ENCODE assay signal across 8 mouse cellular contexts in the genomic region with DNA sequence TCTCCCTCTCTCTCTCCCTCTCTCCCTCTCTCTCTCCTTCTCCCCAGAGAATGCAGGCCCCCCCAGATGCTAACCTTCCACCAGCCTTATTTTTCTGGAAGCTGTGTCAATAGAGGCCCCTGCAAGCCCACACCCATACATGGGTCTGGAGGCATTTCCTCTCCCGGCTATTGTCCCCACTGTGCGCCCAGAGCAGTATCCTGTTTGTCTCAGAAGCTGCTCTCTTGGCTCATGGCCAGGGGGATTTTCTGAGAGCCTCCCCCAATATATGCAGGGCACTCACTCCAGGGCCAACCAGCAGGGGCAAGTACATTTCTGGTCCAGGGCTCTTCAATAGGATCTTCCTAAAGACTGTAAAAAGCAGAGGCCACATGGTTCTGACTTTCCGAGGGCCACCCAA. TPM values are rescaled to one million over a fixed set of nuclear protein-coding genes. Genes with fewer than 3 reads are reported as not detected.
DNase-seq lines count a peak whose midpoint lies in the region; ATAC-seq and TF ChIP-seq lines count a peak whose summit lies in the region.

No protein-coding gene starts in this region.

- intact Hi-C loops in heart, postnatal 25 days (cut with DNase I): no loop called here
- intact Hi-C loops in left cerebral cortex, postnatal 36 days (cut with DNase I): no loop called here

- no peaks in the 10 kb centered on the region for H3K36me3 ChIP-seq in liver, adult 2 months (ENCODE audit: control insufficient read depth, insufficient read depth, low read length)
- no peaks in the 10 kb centered on the region for H3K36me3 ChIP-seq in stomach, embryonic 14.5 days (ENCODE audit: control insufficient read depth, insufficient read depth, low read length)

- DNase-seq in embryo, embryonic 11 days: peak; percentile 18
- no peak for DNase-seq in embryo, embryonic 9.5 days (ENCODE audit: extremely low spot score)
- peak; percentile 45 for DNase-seq in adrenal gland, postnatal 25 days
- DNase-seq in heart, postnatal 25 days (ENCODE audit: low spot score): peak; percentile 61
- DNase-seq in liver, adult 2 months (ENCODE audit: extremely low read depth, low read depth, low spot score): no peak
- DNase-seq in left cerebral cortex, postnatal 36 days (ENCODE audit: low spot score in 2 of 2): no peak

- H3K9me3 ChIP-seq in stomach, embryonic 14.5 days (ENCODE audit: control insufficient read depth, low read depth, low read length): no peaks in the 10 kb centered on the region

- no peak for TF ChIP-seq CTCF in liver, adult 2 months (IDR thresholded peaks at IDR 0.05; ENCODE audit: low read depth, low read length)

- H3K4me2 ChIP-seq in stomach, embryonic 14.5 days (replicated peaks; ENCODE audit: low read depth, low read length): no peak overlapping the region

- peaks cover 5% of the 10 kb centered on the region; the same call in 1 of the 2 replicates for H3K4me1 ChIP-seq in liver, adult 2 months (ENCODE audit: control insufficient read depth, insufficient read depth, low read length)
- no peaks in the 10 kb centered on the region; the same call in 1 of the 2 replicates for H3K4me1 ChIP-seq in stomach, embryonic 14.5 days (ENCODE audit: control insufficient read depth, insufficient read depth, low read length)

- no peak for TF ChIP-seq POLR2A in liver, adult 2 months (IDR thresholded peaks at IDR 0.05; ENCODE audit: extremely low read depth, insufficient read depth, low read length)

- no peaks in the 10 kb centered on the region for H3K27me3 ChIP-seq in liver, adult 2 months (ENCODE audit: control insufficient read depth, insufficient read depth, low read length)
- H3K27me3 ChIP-seq in stomach, embryonic 14.5 days (ENCODE audit: control insufficient read depth, insufficient read depth, low read length): no peaks in the 10 kb centered on the region

- H3K79me2 ChIP-seq in liver, adult 2 months (ENCODE audit: control insufficient read depth, insufficient read depth, low read length): 0 out of 2 replicates have a peak, but pooled peaks cover 3% of the 10 kb centered on the region

- no peak for ATAC-seq in stomach, embryonic 14.5 days (ENCODE audit: insufficient number of reproducible peaks, insufficient read depth, low FRiP score, low read depth)
- ATAC-seq in erythroid progenitor cell, adult 5-6 weeks (replicated peaks; ENCODE audit: low FRiP score, poor library complexity, severe bottlenecking): no peak

- H3K9ac ChIP-seq in liver, adult 2 months (ENCODE audit: low read depth, low read length): no peak overlapping the region
- H3K9ac ChIP-seq in stomach, embryonic 14.5 days (replicated peaks; ENCODE audit: low read depth, low read length): no peak overlapping the region

- H3K4me3 ChIP-seq in liver, adult 2 months (ENCODE audit: insufficient read depth, low read depth, low read length): no peak overlapping the region
- no peak overlapping the region for H3K4me3 ChIP-seq in stomach, embryonic 14.5 days (ENCODE audit: low read depth, low read length)

- 78% methylated on average over 3 of the region's 3 CpGs for WGBS in liver, adult 2 months
- 70% methylated on average over 3 of the region's 3 CpGs for WGBS in stomach, embryonic 14.5 days

- peak overlapping the region; percentile 52 for H3K27ac ChIP-seq in liver, adult 2 months (replicated peaks; ENCODE audit: insufficient read depth, low read depth, low read length)
- peak overlapping the region; percentile 69; the same call in 1 of the 2 replicates for H3K27ac ChIP-seq in stomach, embryonic 14.5 days (ENCODE audit: low read length)

RNA-seq across cellular contexts. Expression of gene Sh3tc1, which starts 9.9 kb away (rescaled TPM):
- total RNA-seq in adrenal gland, postnatal 25 days (2021): 10.6 and 13.9 TPM in 2 replicates
- total RNA-seq in heart, postnatal 25 days (2021): 10 to 100 TPM in 1 of 2 experiments, 1 to 10 TPM in 1; 9.7 to 10.5 TPM
- 4.8 and 5.2 TPM in 2 replicates for total RNA-seq in liver, adult 2 months (2014; rRNA removed)
- polyA plus RNA-seq in liver, adult 2 months (2012; rRNA removed): 2.1 and 3.0 TPM in 2 replicates
- polyA plus RNA-seq in stomach, embryonic 14.5 days (2014; fragmentation: Nextera tagmentation; extraction: Ambion mirVana): 2.9 and 3.2 TPM in 2 replicates
- total RNA-seq in erythroid progenitor cell, adult 5-6 weeks (2015; ENCODE audit: low replicate concordance): 0.36 TPM in 1 of 2 replicates, not detected in the other
- total RNA-seq in erythroid progenitor cell, adult 5-6 weeks (2017; ENCODE audit: low replicate concordance): 0.90 and 1.6 TPM in 2 replicates
- 1 to 10 TPM; 3.0 to 3.3 TPM for total RNA-seq in left cerebral cortex, postnatal 36 days (2021)

RNA-seq across cellular contexts. Expression of gene Ablim2, which starts 27.8 kb away (rescaled TPM):
- total RNA-seq in adrenal gland, postnatal 25 days (2021): 6.0 and 7.8 TPM in 2 replicates
- total RNA-seq in heart, postnatal 25 days (2021): 10 to 100 TPM; 14.9 to 16.0 TPM
- 1.9 and 2.3 TPM in 2 replicates for total RNA-seq in liver, adult 2 months (2014; rRNA removed)
- 3.5 and 5.9 TPM in 2 replicates for polyA plus RNA-seq in liver, adult 2 months (2012; rRNA removed)
- 1.3 and 3.2 TPM in 2 replicates for polyA plus RNA-seq in stomach, embryonic 14.5 days (2014; fragmentation: Nextera tagmentation; extraction: Ambion mirVana)
- total RNA-seq in erythroid progenitor cell, adult 5-6 weeks (2015; ENCODE audit: low replicate concordance): not detected in 2 replicates
- total RNA-seq in erythroid progenitor cell, adult 5-6 weeks (2017; ENCODE audit: low replicate concordance): not detected in 2 replicates
- total RNA-seq in left cerebral cortex, postnatal 36 days (2021): 100 to 1,000 TPM; 150 to 220 TPM

RNA-seq across cellular contexts. Expression of gene Htra3, which starts 50.3 kb away (rescaled TPM):
- total RNA-seq in adrenal gland, postnatal 25 days (2021): 35.5 and 44.3 TPM in 2 replicates
- 100 to 1,000 TPM; 116 to 131 TPM for total RNA-seq in heart, postnatal 25 days (2021)
- 0.83 and 1.2 TPM in 2 replicates for total RNA-seq in liver, adult 2 months (2014; rRNA removed)
- polyA plus RNA-seq in liver, adult 2 months (2012; rRNA removed): 0.97 and 1.3 TPM in 2 replicates
- polyA plus RNA-seq in stomach, embryonic 14.5 days (2014; fragmentation: Nextera tagmentation; extraction: Ambion mirVana): 52.2 and 54.7 TPM in 2 replicates
- total RNA-seq in erythroid progenitor cell, adult 5-6 weeks (2015; ENCODE audit: low replicate concordance): not detected in 2 replicates
- not detected in 2 replicates for total RNA-seq in erythroid progenitor cell, adult 5-6 weeks (2017; ENCODE audit: low replicate concordance)
- total RNA-seq in left cerebral cortex, postnatal 36 days (2021): 1 to 10 TPM; 7.7 to 9.6 TPM

Comparison
In these comparisons a context has a peak if more than half of its experiments do, and no peak if none do; other contexts are left out.
1. DNase-seq: peak in embryo, embryonic 11 days (single experiment), adrenal gland, postnatal 25 days (single experiment) and heart, postnatal 25 days (single experiment); none in embryo, embryonic 9.5 days (single experiment), liver, adult 2 months (single experiment) and left cerebral cortex, postnatal 36 days (0 of 2).
2. RNA of gene Ablim2, which starts 27.8 kb away (total RNA-seq): 150 to 220 TPM in left cerebral cortex, postnatal 36 days; 14.9 to 16.0 TPM in heart, postnatal 25 days, 6.0 to 7.8 TPM in adrenal gland, postnatal 25 days, 1.9 to 2.3 TPM in liver, adult 2 months and not detected in erythroid progenitor cell, adult 5-6 weeks; every median in the first group is over 4 times any median in the second.